Mouse (Mus musculus): Measurements from ENCODE around the gene 4930519P11Rik. TPM values are rescaled to one million over a fixed set of nuclear protein-coding genes. Genes with fewer than 3 reads are reported as not detected.
A peak's percentile ranks its signal among the peaks of the same experiment; 100 is the strongest.

The 4930519P11Rik gene
- total RNA-seq, 2 experiments from 2014 or later, result 0.71 to 1.3 TPM

- DNase-seq (ENCODE audit: low spot score in 2 of 2), result no peak
Observed at GRCm38 (mm10) chr2:154633039-154633742, 20.0 kb upstream of the 4930519P11Rik start.

GRCm38 (mm10) chr2:154632203-154632780, 19.1 kb upstream of the 4930519P11Rik start:
- no peak for DNase-seq (ENCODE audit: low spot score in 2 of 2)

- DNase-seq (ENCODE audit: low spot score in 2 of 2), result no peak
Observed at GRCm38 (mm10) chr2:154630531-154630930, 17.3 kb upstream of the 4930519P11Rik start.

GRCm38 (mm10) chr2:154624137-154624536, 10.9 kb upstream of the 4930519P11Rik start:
- no peak for DNase-seq (ENCODE audit: low spot score in 2 of 2)

- DNase-seq (ENCODE audit: low spot score in 2 of 2), result no peak
Observed at GRCm38 (mm10) chr2:154621684-154622083, 8.4 kb upstream of the 4930519P11Rik start.

- no peak for DNase-seq (ENCODE audit: low spot score in 2 of 2)
Observed at GRCm38 (mm10) chr2:154617061-154617460, 3.8 kb upstream of the 4930519P11Rik start.

GRCm38 (mm10) chr2:154615674-154616073, 2.4 kb upstream of the 4930519P11Rik start:
- no peak for DNase-seq (ENCODE audit: low spot score in 2 of 2)

- DNase-seq (ENCODE audit: low spot score in 2 of 2), result no peak
Observed at GRCm38 (mm10) chr2:154614841-154615576, 1.8 kb upstream of the 4930519P11Rik start.

GRCm38 (mm10) chr2:154609050-154609767, 4.0 kb downstream of the 4930519P11Rik start:
- DNase-seq (ENCODE audit: low spot score in 2 of 2), result no peak

- no peak for DNase-seq (ENCODE audit: low spot score in 2 of 2)
Observed at GRCm38 (mm10) chr2:154606965-154607364, 6.3 kb downstream of the 4930519P11Rik start.

GRCm38 (mm10) chr2:154604156-154604555, 9.1 kb downstream of the 4930519P11Rik start:
- no peak for DNase-seq (ENCODE audit: low spot score in 2 of 2)

GRCm38 (mm10) chr2:154603638-154604153, 9.5 kb downstream of the 4930519P11Rik start, which contains the start of gene Pxmp4:
Gene Pxmp4, minus strand, starts transcription at chr2:154603708.
- peak; percentile 90 to 96 for DNase-seq (ENCODE audit: low spot score in 2 of 2)

GRCm38 (mm10) chr2:154603007-154603637, 10.1 kb downstream of the 4930519P11Rik start:
- no peak for DNase-seq (ENCODE audit: low spot score in 2 of 2)

- DNase-seq (ENCODE audit: low spot score in 2 of 2), result no peak
Observed at GRCm38 (mm10) chr2:154601324-154601723, 11.9 kb downstream of the 4930519P11Rik start.

- no peak for DNase-seq (ENCODE audit: low spot score in 2 of 2)
Observed at GRCm38 (mm10) chr2:154600586-154600985, 12.7 kb downstream of the 4930519P11Rik start.

- no peak for DNase-seq (ENCODE audit: low spot score in 2 of 2)
Observed at GRCm38 (mm10) chr2:154597399-154597798, 15.8 kb downstream of the 4930519P11Rik start.

GRCm38 (mm10) chr2:154595775-154596174, 17.5 kb downstream of the 4930519P11Rik start:
- DNase-seq (ENCODE audit: low spot score in 2 of 2), result no peak

GRCm38 (mm10) chr2:154593025-154593424, 20.2 kb downstream of the 4930519P11Rik start:
- no peak for DNase-seq (ENCODE audit: low spot score in 2 of 2)

- DNase-seq (ENCODE audit: low spot score in 2 of 2), result no peak
Observed at GRCm38 (mm10) chr2:154591239-154591638, 22.0 kb downstream of the 4930519P11Rik start.

- DNase-seq (ENCODE audit: low spot score in 2 of 2), result no peak
Observed at GRCm38 (mm10) chr2:154589051-154589450, 24.2 kb downstream of the 4930519P11Rik start.

GRCm38 (mm10) chr2:154586405-154586804, 26.8 kb downstream of the 4930519P11Rik start:
- DNase-seq (ENCODE audit: low spot score in 2 of 2), result no peak
